Mouse (Mus musculus) neural tube, embryonic 11.5 days (tissue): ENCODE data around the gene Gm20696. TPM values are rescaled to one million over a fixed set of nuclear protein-coding genes. Genes with fewer than 3 reads are reported as not detected.

ENCODE experiments used
- ATAC-seq: fragments of 200-750 bp; cut with Nextera tagmentation; 2 replicates; pipeline ENCODE4 v1.8.0; 2017; ENCODE audit warnings: moderate number of reproducible peaks, mild to moderate bottlenecking, moderate TSS enrichment, moderate library complexity; ENCODE audit not compliant: insufficient read depth, low FRiP score, low TSS enrichment
- DNase-seq: peaks from one replicate; pipeline ENCODE4 v3.0.0-alpha.2; 2015; ENCODE audit warnings: low spot score
- H3K27ac ChIP-seq: fragments of 300-500 bp; sonication (generic); 2 replicates; pipeline ENCODE4 v1.5.1; 2014; ENCODE audit warnings: low read depth, mild to moderate bottlenecking, low read length
- H3K27me3 ChIP-seq: fragments of 300-500 bp; sonication (generic); 2 replicates; pipeline ENCODE4 v1.6.1; 2014; ENCODE audit warnings: mild to moderate bottlenecking, low read length, mixed read lengths; ENCODE audit not compliant: control insufficient read depth, insufficient read depth
- H3K36me3 ChIP-seq: fragments of 300-500 bp; sonication (generic); 2 replicates; pipeline ENCODE4 v1.6.1; 2014; ENCODE audit warnings: mild to moderate bottlenecking, low read length, moderate library complexity, mixed read lengths; ENCODE audit not compliant: control insufficient read depth, insufficient read depth
- H3K4me1 ChIP-seq: fragments of 300-500 bp; sonication (generic); 2 replicates; pipeline ENCODE4 v1.6.1; 2014; ENCODE audit warnings: low read length, mixed read lengths; ENCODE audit not compliant: control insufficient read depth, insufficient read depth
- H3K4me2 ChIP-seq: fragments of 300-500 bp; sonication (generic); 2 replicates; pipeline ENCODE4 v1.6.1; 2014; ENCODE audit warnings: low read depth, mild to moderate bottlenecking, moderate library complexity
- H3K4me3 ChIP-seq: fragments of 300-500 bp; sonication (generic); 2 replicates; pipeline ENCODE4 v1.5.1; 2014; ENCODE audit warnings: low read depth, low read length
- H3K9ac ChIP-seq: fragments of 300-500 bp; sonication (generic); 2 replicates; pipeline ENCODE4 v1.6.1; 2014; ENCODE audit warnings: mild to moderate bottlenecking, low read length
- H3K9me3 ChIP-seq: fragments of 300-500 bp; sonication (generic); 2 replicates; pipeline ENCODE4 v1.6.1; 2016; ENCODE audit warnings: low read length; ENCODE audit not compliant: control insufficient read depth
- WGBS: fragments of 180-500 bp; shearing (Covaris S2); extraction: QIAGEN DNeasy Blood & Tissue Kit; methylation state at CpG from one replicate; pipeline ENCODE4 v1.1.7; 2014; 5-methylcytosine and 5-hydroxymethylcytosine counted together
- polyA plus RNA-seq: library from polyadenylated mRNA; unstranded; fragments of >200 nt; fragmentation: Nextera tagmentation; extraction: Ambion mirVana; gene quantifications from 2 replicates; pipeline ENCODE4 v1.2.1, GENCODE M21; 2014

Gm20696 gene
- polyA plus RNA-seq, 1 experiment from 2014 or later, result 2.5 TPM

DNA sequence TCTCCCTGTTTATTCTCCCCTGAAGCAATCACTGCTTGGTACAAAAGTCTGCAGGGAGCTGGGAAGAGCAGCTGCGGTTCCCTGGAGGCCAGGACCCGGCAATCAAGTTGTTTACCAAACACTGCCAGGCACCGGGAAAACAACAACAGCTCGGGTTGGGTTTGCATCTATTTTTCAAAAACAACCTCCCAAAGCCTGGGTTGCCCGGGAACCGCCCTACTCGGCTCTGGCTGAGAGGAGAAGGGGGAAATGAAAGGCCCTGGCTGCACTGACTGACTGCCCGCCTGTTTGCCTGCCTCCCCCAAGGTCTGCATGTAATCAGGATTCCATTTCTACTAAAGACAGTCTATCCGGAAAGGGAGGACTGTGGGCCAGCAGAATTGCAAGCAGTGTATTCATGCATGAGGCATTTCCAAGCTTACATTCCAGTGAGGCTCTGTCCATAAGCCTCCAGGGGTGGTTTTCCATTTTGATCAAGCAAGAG, 226.7 kb downstream of the Gm20696 start:
- Histone ChIP-seq H3K4me3 (no peak overlapping the region), H3K27ac (no peak overlapping the region), H3K27me3 (no peaks in the 10 kb centered on the region), H3K9me3 (no peaks in the 10 kb centered on the region), H3K4me1 (peaks cover 16% of the 10 kb centered on the region), H3K4me2 (no peak overlapping the region), H3K36me3 (no peaks in the 10 kb centered on the region), H3K9ac (no peak overlapping the region)
- peak; percentile 36 for DNase-seq
- WGBS, result 3% methylated on average over 9 of the region's 9 CpGs
- ATAC-seq, result no peak

DNA sequence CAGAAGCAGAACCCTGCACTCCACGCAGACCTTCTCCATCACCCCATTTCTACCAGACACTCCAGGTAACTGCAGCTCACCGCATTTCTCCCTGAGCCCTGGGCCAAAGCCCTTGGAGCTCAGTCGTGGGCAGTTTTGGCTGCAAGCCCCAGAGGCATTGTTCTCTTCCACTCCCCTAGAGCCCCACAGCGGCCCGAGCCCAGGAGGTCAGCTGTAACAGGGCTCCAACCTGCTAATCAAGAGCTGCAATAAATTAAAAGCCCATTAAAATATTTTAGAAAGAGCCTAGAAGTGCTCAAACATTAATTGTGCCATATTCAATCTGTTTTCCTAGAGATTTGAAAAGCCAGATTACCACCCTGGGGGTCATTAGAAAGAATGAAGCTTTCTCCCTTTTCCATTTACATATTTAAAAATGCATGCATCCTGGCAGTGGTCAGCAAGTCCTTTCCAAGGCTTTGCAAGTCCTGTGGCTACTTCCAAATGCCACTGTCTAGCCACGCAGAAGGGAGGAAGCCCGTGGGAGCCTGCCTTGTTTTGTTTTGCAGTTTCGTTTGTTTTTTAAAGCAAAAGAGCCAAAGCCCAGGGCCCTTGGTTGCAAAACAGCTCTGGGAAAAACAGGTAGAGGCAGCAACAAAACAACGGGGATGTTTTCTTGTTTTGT, 227.3 kb downstream of the Gm20696 start:
- Histone ChIP-seq H3K27ac (no peak overlapping the region), H3K9ac (no peak overlapping the region; the same call in 1 of the 2 replicates), H3K36me3 (no peaks in the 10 kb centered on the region), H3K9me3 (no peaks in the 10 kb centered on the region), H3K4me1 (peaks cover 16% of the 10 kb centered on the region), H3K4me2 (no peak overlapping the region), H3K27me3 (no peaks in the 10 kb centered on the region), H3K4me3 (no peak overlapping the region)
- ATAC-seq (no peak), DNase-seq (no peak)
- WGBS, result 8% methylated on average over 9 of the region's 9 CpGs

DNA sequence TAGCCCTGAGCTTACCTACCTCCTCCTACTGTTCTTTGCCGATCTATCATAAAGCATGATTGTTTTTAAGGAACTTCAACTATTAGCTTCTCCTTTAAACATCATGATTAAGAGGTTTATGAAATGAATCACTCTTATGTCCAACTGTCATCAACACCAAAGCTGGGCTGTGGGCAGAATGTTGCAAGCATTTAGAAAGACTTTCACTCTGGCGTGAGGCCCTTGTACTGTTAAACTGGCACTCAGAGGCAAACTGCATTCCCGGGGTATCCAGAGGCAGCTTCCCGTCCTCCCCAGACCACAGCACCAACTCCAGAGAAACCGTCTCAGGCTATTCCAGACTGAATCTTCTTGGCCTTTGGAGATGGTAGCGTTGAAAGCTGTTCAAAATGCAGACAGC, 230.2 kb downstream of the Gm20696 start:
- ATAC-seq (no peak), DNase-seq (no peak)
- no peak overlapping the region for H3K4me3 ChIP-seq
- H3K27me3 ChIP-seq, result no peaks in the 10 kb centered on the region
- H3K4me2 ChIP-seq, result no peak overlapping the region
- no peak overlapping the region for H3K9ac ChIP-seq
- H3K4me1 ChIP-seq, result peaks cover 16% of the 10 kb centered on the region
- 94% methylated on average over 6 of the region's 6 CpGs for WGBS
- H3K9me3 ChIP-seq, result no peaks in the 10 kb centered on the region
- H3K27ac ChIP-seq, result no peak overlapping the region
- H3K36me3 ChIP-seq, result no peaks in the 10 kb centered on the region

DNA sequence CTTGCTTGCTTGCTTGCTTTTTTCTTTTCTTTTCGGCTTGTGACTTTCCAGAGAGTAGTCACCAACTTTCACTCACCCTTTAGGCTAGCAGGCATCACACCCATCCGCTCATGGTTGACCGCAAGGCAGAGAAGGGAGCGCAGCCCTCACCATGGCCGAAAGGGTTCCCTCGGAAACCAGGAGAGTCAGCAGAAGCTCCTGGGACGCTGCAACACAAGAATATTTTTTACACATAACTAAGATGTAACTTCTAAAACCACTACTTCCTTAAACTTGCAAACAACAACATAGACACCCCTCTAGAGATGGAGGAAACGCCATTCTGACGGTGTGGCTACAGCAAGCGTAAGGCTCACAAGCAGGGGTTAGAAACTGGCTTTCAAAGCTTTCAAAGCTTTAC, 231.5 kb downstream of the Gm20696 start:
- peaks cover 14% of the 10 kb centered on the region for H3K4me1 ChIP-seq
- WGBS, result 94% methylated on average over 10 of the region's 10 CpGs
- DNase-seq, result no peak
- H3K9ac ChIP-seq, result no peak overlapping the region
- no peak overlapping the region for H3K4me3 ChIP-seq
- no peaks in the 10 kb centered on the region for H3K27me3 ChIP-seq
- H3K27ac ChIP-seq, result no peak overlapping the region
- H3K36me3 ChIP-seq, result no peaks in the 10 kb centered on the region
- no peaks in the 10 kb centered on the region for H3K9me3 ChIP-seq
- no peak for ATAC-seq
- no peak overlapping the region for H3K4me2 ChIP-seq

DNA sequence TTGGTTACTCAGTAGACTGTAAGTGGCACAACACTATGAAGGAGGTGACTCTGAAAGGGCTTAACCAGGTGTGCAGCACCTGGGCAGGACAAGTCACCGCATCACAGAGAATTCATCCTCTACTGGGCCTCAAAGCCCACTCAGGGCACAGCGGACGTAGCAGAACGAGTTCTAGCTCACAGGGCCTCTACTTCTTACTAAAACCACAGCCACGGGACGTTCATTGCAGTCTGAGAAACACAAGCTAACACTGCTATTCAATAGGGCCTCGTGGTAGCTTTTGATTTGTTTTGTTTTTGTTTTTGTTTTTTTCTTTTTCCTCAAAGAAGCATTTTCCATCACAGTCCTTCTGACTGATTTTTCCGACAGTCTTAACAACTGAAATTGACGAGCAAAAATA, 233.6 kb downstream of the Gm20696 start:
- H3K9ac ChIP-seq, result no peak overlapping the region
- no peaks in the 10 kb centered on the region for H3K4me1 ChIP-seq
- H3K36me3 ChIP-seq, result no peaks in the 10 kb centered on the region
- no peaks in the 10 kb centered on the region for H3K9me3 ChIP-seq
- H3K4me3 ChIP-seq, result no peak overlapping the region
- no peak overlapping the region for H3K4me2 ChIP-seq
- DNase-seq (no peak), ATAC-seq (no peak)
- 94% methylated on average over 9 of the region's 9 CpGs for WGBS
- H3K27me3 ChIP-seq, result no peaks in the 10 kb centered on the region
- no peak overlapping the region for H3K27ac ChIP-seq

DNA sequence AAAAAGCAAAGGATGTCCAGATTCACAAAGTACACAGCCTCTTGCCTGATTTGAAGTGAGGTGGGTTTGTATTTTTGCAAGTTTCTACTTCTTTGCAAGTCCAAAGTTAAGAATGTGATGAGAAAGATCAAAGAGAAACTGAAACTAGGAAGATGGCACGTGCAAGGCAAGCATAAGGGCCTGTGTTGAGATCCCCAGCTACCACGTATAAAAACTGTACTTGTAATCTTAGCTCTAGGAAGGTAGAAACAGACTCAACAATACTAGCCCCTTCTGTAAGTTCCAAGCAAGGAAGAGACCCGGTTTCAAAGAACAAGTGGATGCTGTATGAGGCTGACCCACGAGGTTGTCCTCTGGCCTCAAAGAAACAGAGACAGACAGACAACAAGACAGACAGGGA, 234.7 kb downstream of the Gm20696 start:
- Histone ChIP-seq H3K9me3 (no peaks in the 10 kb centered on the region), H3K9ac (no peak overlapping the region), H3K4me1 (no peaks in the 10 kb centered on the region), H3K36me3 (no peaks in the 10 kb centered on the region), H3K27me3 (no peaks in the 10 kb centered on the region), H3K4me2 (no peak overlapping the region), H3K4me3 (no peak overlapping the region), H3K27ac (no peak overlapping the region)
- ATAC-seq, result no peak
- 75% methylated on average over 4 of the region's 4 CpGs for WGBS
- no peak for DNase-seq

DNA sequence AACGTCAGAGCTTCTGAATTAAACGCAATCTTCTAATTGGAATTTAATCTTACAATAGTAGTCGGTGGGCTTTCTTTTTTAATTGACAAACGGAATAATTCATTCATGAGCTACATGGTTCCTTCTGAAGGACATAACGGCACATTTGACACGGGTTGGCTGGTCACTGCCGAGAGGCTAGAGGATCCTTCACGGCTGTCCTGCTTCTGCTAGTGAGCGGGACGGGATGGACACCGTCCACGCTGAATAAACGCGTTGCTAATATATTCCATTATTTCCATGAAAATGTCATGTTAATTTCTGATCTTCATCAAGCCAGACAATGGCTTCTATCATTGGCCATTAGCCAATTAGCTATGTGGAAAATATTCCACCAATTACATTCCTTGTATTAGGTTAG, 236.0 kb downstream of the Gm20696 start:
- Histone ChIP-seq H3K27me3 (no peaks in the 10 kb centered on the region), H3K27ac (no peak overlapping the region), H3K9ac (no peak overlapping the region), H3K36me3 (no peaks in the 10 kb centered on the region), H3K4me2 (no peak overlapping the region), H3K4me1 (no peaks in the 10 kb centered on the region), H3K9me3 (no peaks in the 10 kb centered on the region), H3K4me3 (no peak overlapping the region)
- DNase-seq (no peak), ATAC-seq (no peak)
- 84% methylated on average over 14 of the region's 14 CpGs for WGBS

DNA sequence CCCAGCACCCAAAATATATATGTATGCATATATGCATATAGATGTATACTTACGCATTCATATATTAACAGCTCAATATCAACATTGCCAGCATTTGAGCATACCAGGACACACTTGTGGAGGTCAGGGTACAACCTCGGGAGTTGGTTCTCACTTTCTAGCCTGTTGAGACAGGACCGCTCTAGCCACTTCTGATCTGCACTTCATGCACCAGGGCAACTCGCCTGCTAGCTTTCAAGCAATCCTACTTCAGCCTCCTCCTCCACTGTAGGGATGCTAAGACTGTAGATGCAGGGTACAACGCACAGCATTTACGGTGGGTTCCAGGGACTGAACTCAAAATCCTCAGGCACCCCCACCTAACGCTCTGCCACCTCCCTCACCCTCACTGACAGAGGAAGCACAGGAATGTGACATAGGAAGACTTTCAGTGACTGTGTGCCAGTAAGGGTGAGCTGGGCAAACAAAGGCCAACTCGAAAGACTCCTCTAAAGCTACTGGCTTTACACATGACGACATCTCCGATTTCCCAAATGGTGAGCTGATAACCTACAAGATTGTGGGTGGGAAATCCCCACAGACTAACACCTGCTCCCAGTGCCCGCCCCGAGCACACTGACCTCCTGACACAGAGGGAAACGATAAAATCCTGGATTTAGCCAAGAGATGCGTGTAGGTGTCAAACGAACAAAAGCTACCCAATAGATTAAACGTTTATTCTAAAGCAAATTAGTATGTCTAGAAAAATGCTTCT, 237.0 kb downstream of the Gm20696 start:
- 85% methylated on average over 16 of the region's 16 CpGs for WGBS
- ATAC-seq (no peak), DNase-seq (no peak)
- Histone ChIP-seq H3K9ac (no peak overlapping the region), H3K4me3 (no peak overlapping the region), H3K9me3 (no peaks in the 10 kb centered on the region), H3K27ac (no peak overlapping the region), H3K4me2 (no peak overlapping the region), H3K36me3 (no peaks in the 10 kb centered on the region), H3K27me3 (no peaks in the 10 kb centered on the region), H3K4me1 (no peaks in the 10 kb centered on the region)

DNA sequence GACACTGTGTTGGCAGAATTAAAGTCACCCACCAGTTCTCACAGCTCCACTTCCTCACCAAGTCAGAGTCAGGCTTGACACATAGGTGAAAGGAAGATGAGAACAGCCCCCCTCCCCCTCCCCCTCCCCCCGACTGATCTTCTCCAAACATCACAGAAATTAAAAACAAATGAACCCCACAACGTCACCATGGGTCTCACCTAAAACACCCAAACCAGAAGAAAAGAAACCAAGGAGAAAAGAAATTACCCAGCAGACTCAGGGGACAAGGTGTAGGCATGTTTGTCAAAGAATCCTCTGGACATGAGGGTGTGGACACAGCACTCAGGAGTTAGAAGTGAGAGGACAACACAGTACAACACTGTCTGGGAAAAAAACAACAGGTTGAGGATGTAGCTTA, 237.6 kb downstream of the Gm20696 start:
- H3K9me3 ChIP-seq, result no peaks in the 10 kb centered on the region
- H3K4me3 ChIP-seq, result no peak overlapping the region
- WGBS, result 81% methylated on average over 2 of the region's 2 CpGs
- H3K36me3 ChIP-seq, result no peaks in the 10 kb centered on the region
- H3K4me2 ChIP-seq, result no peak overlapping the region
- H3K27ac ChIP-seq, result no peak overlapping the region
- DNase-seq (no peak), ATAC-seq (no peak)
- H3K4me1 ChIP-seq, result no peaks in the 10 kb centered on the region
- no peak overlapping the region for H3K9ac ChIP-seq
- H3K27me3 ChIP-seq, result no peaks in the 10 kb centered on the region
